Mouse (Mus musculus) CD4-positive, CD25-positive, alpha-beta regulatory T cell, adult 9 weeks (primary cell): Measurements from ENCODE around the gene Dkkl1. TPM values are rescaled to one million over a fixed set of nuclear protein-coding genes. Genes with fewer than 3 reads are reported as not detected.

ENCODE experiments used
- polyA plus RNA-seq: library from polyadenylated mRNA; unstranded; fragments of 100-300 nt; shearing (Covaris generic); gene quantifications from one replicate; pipeline ENCODE4 v1.2.1, GENCODE M21; 2017

Dkkl1 gene
- 16.0 TPM for polyA plus RNA-seq

DNA sequence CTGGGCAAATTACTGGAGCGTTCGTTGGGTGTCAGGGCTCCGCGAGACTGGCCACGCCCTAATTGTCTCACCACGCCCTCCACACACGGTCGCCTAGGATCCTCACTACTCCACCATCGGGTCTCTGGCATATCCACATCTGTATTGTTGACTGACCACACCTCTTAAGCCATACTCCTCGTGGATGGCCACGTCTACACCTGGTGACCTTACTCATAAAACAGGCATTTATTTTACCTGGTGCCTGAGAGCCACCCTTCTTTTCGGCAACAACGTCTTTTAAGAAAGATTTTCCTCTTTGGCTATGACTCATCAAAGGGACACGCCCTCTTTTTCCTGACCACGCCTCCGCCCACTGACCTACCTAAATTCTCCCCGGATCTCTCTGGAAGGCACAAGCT is at the start of gene Dkkl1:
Gene Dkkl1, minus strand, starts transcription at position 297 of the 401 bp plus-strand sequence.

DNA sequence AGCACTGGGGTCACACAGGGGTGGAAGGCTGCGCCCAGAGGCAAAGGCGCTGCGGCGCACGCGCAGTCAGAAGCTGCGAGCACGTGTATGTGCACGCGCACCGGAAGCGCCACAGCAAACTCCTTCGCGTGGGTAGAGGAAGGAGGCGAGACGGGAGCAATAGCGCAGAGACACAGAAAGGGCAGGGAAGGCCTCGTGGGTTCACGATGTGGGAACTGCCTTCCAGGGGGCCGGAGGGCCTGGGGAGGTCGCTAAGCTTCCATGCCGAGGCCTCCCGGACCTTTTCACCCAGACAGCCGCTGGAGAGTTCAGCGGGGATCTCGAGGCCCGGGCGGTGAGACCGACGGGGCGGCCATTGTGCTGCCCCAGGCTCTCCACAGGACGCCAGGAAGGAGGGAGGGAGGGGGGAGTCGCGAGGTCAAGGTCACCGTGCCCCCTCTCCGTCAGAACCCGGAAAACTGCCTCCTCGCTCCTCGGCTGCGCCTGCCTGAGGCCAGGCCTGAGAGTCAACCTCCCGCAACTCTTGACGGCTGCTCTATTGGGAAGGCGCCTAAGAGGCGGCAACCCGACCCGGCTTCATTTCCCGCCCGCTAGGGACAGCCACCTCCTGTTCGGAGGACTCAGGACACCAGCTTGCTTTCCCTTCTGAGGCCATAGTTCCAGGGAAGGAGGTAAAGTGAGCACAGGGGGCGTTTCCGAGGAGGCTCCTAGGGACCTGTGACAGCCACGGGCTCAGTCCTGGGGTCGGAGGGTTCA is 28.9 kb upstream of the Dkkl1 start, which contains the start of gene Slc6a16:
Gene Slc6a16, plus strand, starts transcription at position 453 of the 756 bp plus-strand sequence.

DNA sequence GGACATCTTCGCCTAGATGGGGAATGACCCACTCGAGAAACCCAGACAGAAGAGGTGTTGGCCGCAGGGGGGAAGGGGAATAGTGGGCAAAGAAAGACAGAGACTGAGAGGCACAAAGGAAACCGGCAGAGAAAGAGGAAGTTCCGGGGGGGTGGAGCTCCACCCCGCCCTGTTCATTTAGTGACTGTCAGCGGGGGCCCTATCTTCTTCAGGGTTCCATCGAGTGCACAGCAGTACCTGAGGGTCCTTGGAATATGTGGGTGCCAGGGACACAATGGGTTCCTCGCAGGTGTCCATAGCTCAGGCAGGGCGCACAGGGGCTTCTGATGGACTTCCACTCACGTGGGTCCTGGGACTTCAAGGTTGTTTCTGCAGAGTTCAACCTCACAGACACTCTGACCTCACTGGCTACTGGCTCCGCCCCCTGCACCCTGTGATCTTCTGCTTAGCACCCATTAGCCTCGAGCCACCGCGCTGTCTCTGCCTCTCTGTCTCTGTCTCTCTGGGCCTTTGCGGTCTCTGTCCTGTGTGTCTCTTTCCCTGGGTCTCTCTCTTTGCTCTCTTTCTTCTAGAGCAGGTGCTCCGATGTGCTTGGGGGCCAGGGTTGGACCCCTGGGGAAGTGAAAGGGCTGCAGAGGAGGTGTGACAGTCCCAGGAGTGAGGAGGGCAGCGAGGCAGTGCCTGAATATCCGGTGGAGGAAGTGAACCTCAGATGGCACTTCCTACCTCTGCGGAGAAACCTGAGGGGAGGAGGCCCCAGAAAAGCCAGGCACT is 27.0 kb upstream of the Dkkl1 start, which contains the start of gene Cd37:
Gene Cd37, minus strand, starts transcription at position 393 of the 774 bp plus-strand sequence.

DNA sequence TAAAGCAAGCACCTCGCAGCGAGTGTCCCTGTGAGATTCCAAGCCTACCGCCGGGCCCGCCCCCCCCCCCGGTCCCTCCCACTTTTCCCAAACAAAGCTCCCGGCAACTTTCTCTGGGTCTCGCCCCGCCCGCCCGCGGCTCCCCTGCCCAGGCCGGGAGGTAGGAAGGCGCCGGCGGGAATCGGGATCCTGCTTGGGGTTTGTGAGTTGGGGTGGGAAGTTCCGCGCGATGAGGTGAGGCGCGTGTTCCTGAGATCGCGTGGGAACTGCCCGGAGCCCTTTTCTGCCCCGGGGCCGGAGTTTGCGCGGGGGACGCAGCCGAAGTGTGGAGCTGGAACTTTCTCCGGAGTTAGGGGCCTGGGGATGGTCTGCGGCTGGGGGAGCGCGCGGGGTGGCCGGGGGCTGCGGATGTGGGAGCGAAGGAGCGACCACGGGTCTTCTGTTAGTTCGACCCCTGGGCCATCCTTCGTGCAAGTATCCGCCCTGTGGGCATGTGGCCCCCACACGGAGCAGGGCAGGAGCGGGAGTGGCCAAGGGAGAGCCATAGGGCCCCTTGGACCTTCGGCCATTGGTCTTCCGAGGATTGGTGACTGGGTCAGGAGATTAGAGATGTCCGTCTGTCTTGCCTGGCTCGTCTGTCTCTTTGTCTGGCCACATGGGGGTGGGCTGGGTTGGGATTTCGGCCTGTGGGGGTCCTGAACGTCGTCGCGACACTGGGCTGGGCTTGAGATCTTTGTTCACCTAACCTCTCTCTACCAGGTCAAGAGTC is 3.9 kb upstream of the Dkkl1 start, which contains the start of gene Tead2:
Gene Tead2, plus strand, starts transcription at position 81 of the 769 bp plus-strand sequence.

DNA sequence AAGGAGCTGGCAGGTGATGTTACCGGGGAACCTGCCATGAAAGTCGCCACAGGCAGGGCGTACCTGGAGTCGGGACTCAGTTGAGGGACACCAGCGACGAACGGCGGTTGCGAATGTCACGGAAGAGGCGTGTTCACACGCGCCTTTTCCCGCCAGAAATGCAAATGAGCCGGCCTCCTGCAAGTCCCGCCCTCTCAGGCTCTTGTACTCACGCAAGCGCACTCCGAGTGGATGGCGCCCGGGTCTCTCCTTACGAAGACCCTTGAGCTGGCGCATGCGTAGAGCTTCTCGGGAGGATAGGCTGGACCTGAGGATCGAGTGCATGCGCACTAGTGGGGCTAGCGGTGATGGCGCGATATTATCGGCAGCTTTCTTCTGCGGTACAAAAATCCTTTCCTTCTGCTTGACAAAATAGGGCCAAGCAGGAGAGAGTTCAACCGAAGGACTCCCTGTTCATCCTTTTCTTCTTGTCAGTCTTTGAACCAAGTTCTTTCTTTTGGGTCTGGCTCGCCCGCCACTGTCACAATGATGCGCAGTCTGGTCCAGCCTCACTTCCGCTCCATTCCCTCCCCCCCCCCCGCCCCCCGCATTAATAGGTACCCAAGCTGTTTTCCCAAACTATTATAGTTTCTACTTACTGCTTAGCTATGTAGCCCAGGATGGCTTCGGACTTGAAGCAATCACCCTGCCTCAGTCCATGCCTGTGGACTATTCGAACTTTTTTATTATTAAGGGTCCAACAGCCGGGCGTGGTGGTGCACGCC is 7.4 kb downstream of the Dkkl1 start, which contains the start of gene Ccdc155:
Gene Ccdc155, minus strand, starts transcription at position 513 of the 764 bp plus-strand sequence.

DNA sequence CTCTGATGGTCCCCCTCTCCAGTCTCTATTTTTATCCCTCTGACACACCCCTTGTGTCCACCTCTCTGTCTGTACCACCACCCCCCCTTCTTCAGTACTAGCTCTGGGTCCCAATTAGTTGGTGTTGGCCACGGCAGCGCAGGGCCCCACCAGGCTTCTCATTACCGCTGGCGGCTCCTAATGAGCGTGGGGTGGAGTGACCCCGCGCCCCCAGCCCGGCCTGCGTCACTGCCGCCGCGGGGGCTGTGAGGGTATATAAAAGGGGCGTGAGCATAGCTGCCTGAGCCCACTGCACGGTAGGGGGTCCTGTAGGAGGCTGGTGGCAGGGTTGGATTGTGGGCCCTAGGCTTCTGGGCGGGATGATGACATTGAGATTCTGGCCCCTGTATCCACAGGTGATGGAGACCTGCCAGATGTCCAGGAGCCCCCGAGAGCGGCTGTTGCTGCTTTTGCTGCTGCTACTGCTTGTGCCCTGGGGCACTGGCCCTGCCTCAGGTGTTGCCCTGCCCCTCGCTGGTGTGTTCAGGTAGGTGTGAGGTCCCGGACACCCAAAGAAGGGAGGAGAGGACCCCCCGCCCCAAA is 31.0 kb downstream of the Dkkl1 start, which contains the start of gene Pth2:
Gene Pth2, plus strand, starts transcription at position 100 of the 582 bp plus-strand sequence.

DNA sequence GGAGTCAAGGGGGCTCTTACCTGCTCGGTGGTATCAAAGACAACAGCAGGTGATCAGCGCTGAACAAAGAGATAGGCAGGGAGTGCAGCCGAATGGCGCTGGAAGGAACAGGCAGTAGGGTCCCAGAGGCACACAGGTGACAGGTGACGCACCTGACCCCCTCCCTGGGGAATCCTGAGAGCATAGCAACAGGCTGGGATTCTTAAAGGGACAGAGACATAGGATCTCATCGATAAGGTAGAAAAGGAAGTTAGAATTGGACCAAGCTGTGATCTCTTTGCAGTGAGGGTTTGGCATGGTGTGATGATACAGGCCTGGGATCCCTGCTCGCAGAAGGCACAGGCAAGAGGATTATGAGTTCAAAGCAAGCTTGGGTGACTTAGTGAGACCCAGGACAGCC is 32.5 kb downstream of the Dkkl1 start, which contains the start of gene Gfy:
Gene Gfy, minus strand, starts transcription at position 101 of the 400 bp plus-strand sequence.

DNA sequence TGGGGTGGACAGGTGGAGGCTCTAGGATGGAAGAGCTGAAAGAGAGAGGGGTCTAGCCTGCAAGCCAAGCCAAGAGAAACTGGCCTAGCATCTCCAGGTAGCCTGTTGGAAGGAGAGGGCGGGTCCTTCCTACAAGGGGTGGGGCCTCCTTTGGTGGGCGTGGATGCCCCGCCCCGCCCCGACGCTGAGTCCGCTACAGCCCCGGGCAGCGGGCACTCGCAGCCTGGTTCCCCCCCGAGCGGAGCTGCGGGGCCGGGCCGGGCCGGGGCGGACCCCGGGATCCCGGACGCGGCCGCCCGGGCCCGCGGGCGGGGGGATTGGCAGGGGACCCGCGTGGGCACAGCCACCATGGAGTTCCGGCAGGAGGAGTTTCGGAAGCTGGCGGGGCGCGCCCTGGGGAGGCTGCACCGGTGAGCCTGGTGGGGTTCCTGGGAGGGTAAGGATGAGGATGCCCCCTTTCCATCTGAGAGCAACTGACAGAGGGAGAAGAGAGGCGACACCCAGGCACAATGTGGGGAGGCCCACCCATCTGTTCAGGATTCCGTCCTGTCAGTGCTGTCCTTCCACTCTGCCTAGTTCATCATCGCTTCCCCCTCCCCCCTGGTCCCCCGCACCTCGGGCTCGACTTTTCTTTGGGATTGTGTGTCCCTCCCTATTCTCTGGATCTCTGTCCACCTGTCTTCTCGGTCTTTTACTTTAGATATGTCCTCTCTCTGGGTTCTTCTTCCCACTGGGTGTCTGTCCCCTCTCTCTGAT is 48.0 kb downstream of the Dkkl1 start, which contains the start of gene Slc17a7:
Gene Slc17a7, plus strand, starts transcription at position 215 of the 756 bp plus-strand sequence.

Other genes with a start within 250 kb of the Dkkl1 start
- gene Cpt1c, start 237.3 kb downstream of the Dkkl1 start, polyA plus RNA-seq = 0.55 TPM
- gene Prmt1, start 225.6 kb downstream of the Dkkl1 start, polyA plus RNA-seq = 210 TPM
- gene Irf3, start 214.5 kb downstream of the Dkkl1 start, polyA plus RNA-seq = 255 TPM
- 35.2 TPM for gene Bcl2l12, start 213.4 kb downstream of the Dkkl1 start, polyA plus RNA-seq
- 22.7 TPM for gene Scaf1, start 195.8 kb downstream of the Dkkl1 start, polyA plus RNA-seq
- gene Rras, start 194.2 kb downstream of the Dkkl1 start, polyA plus RNA-seq = 6.3 TPM
- 4.8 TPM for gene Prr12, start 159.3 kb downstream of the Dkkl1 start, polyA plus RNA-seq
- 148 TPM for gene Nosip, start 149.7 kb downstream of the Dkkl1 start, polyA plus RNA-seq
- 3.3 TPM for gene Prrg2, start 149.5 kb downstream of the Dkkl1 start, polyA plus RNA-seq
- 10.8 TPM for gene Rcn3, start 119.9 kb downstream of the Dkkl1 start, polyA plus RNA-seq
- gene Fcgrt, start 108.3 kb downstream of the Dkkl1 start, polyA plus RNA-seq = 2.6 TPM
- 3,383 TPM for gene Rps11, start 87.7 kb downstream of the Dkkl1 start, polyA plus RNA-seq
- gene Rpl13a, start 83.4 kb downstream of the Dkkl1 start, polyA plus RNA-seq = 3,108 TPM
- gene Gm45713, start 75.9 kb downstream of the Dkkl1 start, polyA plus RNA-seq = not detected
- gene Flt3l, start 75.7 kb downstream of the Dkkl1 start, polyA plus RNA-seq = 292 TPM
- 59.4 TPM for gene Pih1d1, start 57.8 kb downstream of the Dkkl1 start, polyA plus RNA-seq
- 67.0 TPM for gene Aldh16a1, start 57.6 kb downstream of the Dkkl1 start, polyA plus RNA-seq
- gene Slc17a7, start 48.2 kb downstream of the Dkkl1 start, polyA plus RNA-seq = not detected
- gene Gfy, start 32.6 kb downstream of the Dkkl1 start, polyA plus RNA-seq = not detected
- not detected for gene Pth2, start 31.2 kb downstream of the Dkkl1 start, polyA plus RNA-seq
- gene Ccdc155, start 7.3 kb downstream of the Dkkl1 start, polyA plus RNA-seq = 0.32 TPM
- gene Tead2, start 3.6 kb upstream of the Dkkl1 start, polyA plus RNA-seq = 2.9 TPM
- gene Cd37, start 27.0 kb upstream of the Dkkl1 start, polyA plus RNA-seq = 598 TPM
- not detected for gene Slc6a16, start 28.9 kb upstream of the Dkkl1 start, polyA plus RNA-seq
- not detected for gene Slc6a21, start 65.4 kb upstream of the Dkkl1 start, polyA plus RNA-seq
- gene Trpm4, start 121.6 kb upstream of the Dkkl1 start, polyA plus RNA-seq = 16.3 TPM
- gene Hrc, start 123.1 kb upstream of the Dkkl1 start, polyA plus RNA-seq = not detected
- not detected for gene Ppfia3, start 154.9 kb upstream of the Dkkl1 start, polyA plus RNA-seq
- gene Lin7b, start 158.4 kb upstream of the Dkkl1 start, polyA plus RNA-seq = not detected
- 241 TPM for gene Snrnp70, start 183.6 kb upstream of the Dkkl1 start, polyA plus RNA-seq
- not detected for gene Kcna7, start 193.5 kb upstream of the Dkkl1 start, polyA plus RNA-seq
- gene Ntf5, start 201.5 kb upstream of the Dkkl1 start, polyA plus RNA-seq = 0.41 TPM
- gene Lhb, start 208.7 kb upstream of the Dkkl1 start, polyA plus RNA-seq = not detected
- 16.5 TPM for gene Gys1, start 222.7 kb upstream of the Dkkl1 start, polyA plus RNA-seq
- gene Ruvbl2, start 225.9 kb upstream of the Dkkl1 start, polyA plus RNA-seq = 77.4 TPM
- gene Ftl1, start 247.7 kb upstream of the Dkkl1 start, polyA plus RNA-seq = 2,511 TPM